Mouse (Mus musculus): ENCODE results near the gene Adipoq.

DNA sequence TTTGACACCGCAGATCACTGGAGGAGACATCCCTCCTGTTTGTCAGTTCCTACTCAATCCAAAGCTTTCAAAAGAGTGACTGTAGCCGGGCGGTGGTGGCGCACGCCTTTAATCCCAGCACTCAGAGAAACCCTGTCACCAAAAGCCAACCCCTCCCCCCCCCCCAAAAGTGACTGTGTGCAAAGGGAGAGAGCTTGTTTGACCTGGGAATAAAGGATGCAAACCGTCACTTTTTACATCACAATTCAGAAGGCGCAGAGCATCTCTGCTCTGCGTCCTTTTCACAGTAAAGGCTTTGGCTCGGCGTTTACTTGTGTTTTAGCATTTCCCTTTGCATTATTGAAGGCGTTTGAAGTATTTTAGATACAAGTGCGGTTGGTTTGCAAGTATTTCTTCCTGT is 46.7 kb upstream of the Adipoq start:
- TF ChIP-seq CTCF (IDR thresholded peaks at IDR 0.05; ENCODE audit: low read depth, low read length) (no peak), GATA1 (IDR thresholded peaks at IDR 0.05; ENCODE audit: borderline replicate concordance, low read length) (no peak), TAL1 (conservative IDR thresholded peaks at IDR 0.05; ENCODE audit: low read depth, low read length) (no peak), POLR2AphosphoS5 (IDR thresholded peaks at IDR 0.05; ENCODE audit: insufficient replicate concordance, low read depth, low read length) (no peak), GATA2 (IDR thresholded peaks at IDR 0.05; ENCODE audit: borderline replicate concordance, low read depth, low read length) (no peak)
